Mouse (Mus musculus): ENCODE data around the gene Rilpl1. TPM values are rescaled to one million over a fixed set of nuclear protein-coding genes. Genes with fewer than 3 reads are reported as not detected.

The Rilpl1 gene
- total RNA-seq, 1 experiment: 10.1 TPM

DNA sequence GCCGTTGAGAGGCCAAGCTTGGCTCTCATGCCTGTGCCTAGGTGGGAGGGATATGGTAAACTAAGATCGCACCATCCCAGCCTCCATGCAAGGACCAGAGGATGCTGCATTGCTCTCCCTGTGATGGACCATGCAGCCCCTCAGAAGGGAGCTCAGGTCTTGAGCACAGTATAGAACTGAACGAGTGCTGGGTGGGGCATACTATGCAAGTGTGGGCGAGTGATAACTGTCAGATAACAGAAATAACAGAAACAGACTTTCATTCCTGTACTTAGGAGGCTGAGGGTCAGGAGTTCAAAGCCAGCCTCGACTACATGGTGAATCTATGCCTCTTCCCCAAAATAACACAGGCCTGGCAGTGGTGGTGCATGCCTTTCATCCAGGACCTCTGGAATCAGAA, 3.8 kb upstream of the Rilpl1 start:
- Histone ChIP-seq H3K4me1 (ENCODE audit: control insufficient read depth in 2 of 2, insufficient read depth in 2 of 2, low read length in 2 of 2, poor library complexity in 1 of 2) (peaks cover 0 to 1% of the 10 kb centered on the region in 2 experiments; a peak in 2 of 4 replicates), H3K4me3 (ENCODE audit: insufficient read depth in 1 of 2, low read depth in 1 of 2, low read length in 2 of 2, poor library complexity in 1 of 2, severe bottlenecking in 1 of 2) (no peak overlapping the region), H3K36me3 (ENCODE audit: control insufficient read depth, insufficient read depth, low read length, poor library complexity, severe bottlenecking) (no peaks in the 10 kb centered on the region), H3K27ac (ENCODE audit: insufficient read depth, low read depth, low read length, poor library complexity, severe bottlenecking) (no peak overlapping the region), H3K9ac (ENCODE audit: insufficient read depth, low read depth, low read length, poor library complexity, severe bottlenecking) (no peak overlapping the region), H3K9me3 (ENCODE audit: control insufficient read depth, insufficient read depth, low read depth, low read length) (no peaks in the 10 kb centered on the region)
- in situ Hi-C loops (cut with MboI; ENCODE audit: low sequenced_read_pairs in 2 of 2, unreplicated experiment in 2 of 2): no loop called here
- no peak for TF ChIP-seq CHD2 (IDR thresholded peaks at IDR 0.05; ENCODE audit: low read depth, low read length)
- TF ChIP-seq MAFK (IDR thresholded peaks at IDR 0.05; ENCODE audit: insufficient read depth, low read depth, low read length): no peak
- TF ChIP-seq HCFC1 (IDR thresholded peaks at IDR 0.05; ENCODE audit: borderline replicate concordance, insufficient read depth, low read length): no peak
- TF ChIP-seq ZNF384 (IDR thresholded peaks at IDR 0.05; ENCODE audit: low read depth, low read length): no peak
- no peak for TF ChIP-seq ZC3H11A (IDR thresholded peaks at IDR 0.05; ENCODE audit: borderline replicate concordance, low read depth, low read length)
- DNase-seq (ENCODE audit: low read depth, low spot score): no peak

DNA sequence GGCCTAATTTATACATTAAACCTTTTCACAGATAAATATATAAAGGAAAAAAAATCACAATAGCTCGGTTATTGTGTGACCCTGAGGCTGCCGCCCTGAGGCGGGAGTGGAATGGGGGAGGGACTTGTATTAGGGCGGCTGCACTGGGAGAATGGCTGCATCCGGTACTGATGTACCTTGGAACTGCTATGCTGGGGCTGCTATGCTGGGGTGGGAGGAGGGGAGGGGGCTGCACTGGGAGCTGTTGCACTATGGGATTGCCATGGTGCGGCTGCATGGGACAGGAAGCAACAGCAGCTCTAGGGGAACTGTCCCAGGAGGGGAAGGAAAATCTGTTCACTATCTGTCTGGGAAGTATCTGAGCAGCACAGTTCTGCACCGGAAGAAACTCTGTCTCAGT, 1.3 kb upstream of the Rilpl1 start:
- Histone ChIP-seq H3K4me3 (ENCODE audit: insufficient read depth in 1 of 2, low read depth in 1 of 2, low read length in 2 of 2, poor library complexity in 1 of 2, severe bottlenecking in 1 of 2) (no peak overlapping the region), H3K36me3 (ENCODE audit: control insufficient read depth, insufficient read depth, low read length, poor library complexity, severe bottlenecking) (no peaks in the 10 kb centered on the region), H3K4me1 (ENCODE audit: control insufficient read depth in 2 of 2, insufficient read depth in 2 of 2, low read length in 2 of 2, poor library complexity in 1 of 2) (peaks cover 4 to 11% of the 10 kb centered on the region in 2 experiments; a peak in 3 of 4 replicates), H3K9me3 (ENCODE audit: control insufficient read depth, insufficient read depth, low read depth, low read length) (no peaks in the 10 kb centered on the region), H3K27ac (ENCODE audit: insufficient read depth, low read depth, low read length, poor library complexity, severe bottlenecking) (no peak overlapping the region), H3K9ac (ENCODE audit: insufficient read depth, low read depth, low read length, poor library complexity, severe bottlenecking) (no peak overlapping the region)
- no peak for DNase-seq (ENCODE audit: low read depth, low spot score)
- TF ChIP-seq ZNF384 (IDR thresholded peaks at IDR 0.05; ENCODE audit: low read depth, low read length) (no peak), CHD2 (IDR thresholded peaks at IDR 0.05; ENCODE audit: low read depth, low read length) (no peak), ZC3H11A (IDR thresholded peaks at IDR 0.05; ENCODE audit: borderline replicate concordance, low read depth, low read length) (no peak), MAFK (IDR thresholded peaks at IDR 0.05; ENCODE audit: insufficient read depth, low read depth, low read length) (no peak)
- in situ Hi-C loops (cut with MboI; ENCODE audit: low sequenced_read_pairs in 2 of 2, unreplicated experiment in 2 of 2): no loop called here

DNA sequence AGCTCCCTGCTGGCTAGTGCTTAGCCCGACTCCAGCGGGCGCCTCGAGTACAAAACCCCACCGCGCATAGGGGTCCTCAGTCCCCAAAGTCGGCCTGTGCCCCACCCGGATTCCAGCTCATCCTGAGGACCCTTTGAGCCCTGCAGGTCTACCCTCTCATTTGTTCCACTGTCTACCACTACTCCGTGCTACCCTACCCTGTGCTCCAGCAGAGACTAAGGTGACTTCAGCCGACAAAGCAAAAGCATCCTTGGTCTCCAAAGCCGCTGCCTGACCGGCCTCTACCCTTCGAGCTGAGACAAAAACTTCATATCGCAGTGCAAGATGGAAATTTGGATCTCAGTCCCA, 366 bp upstream of the Rilpl1 start:
- no peak for DNase-seq (ENCODE audit: low read depth, low spot score)
- TF ChIP-seq MAFK (IDR thresholded peaks at IDR 0.05; ENCODE audit: insufficient read depth, low read depth, low read length) (no peak), HCFC1 (IDR thresholded peaks at IDR 0.05; ENCODE audit: borderline replicate concordance, insufficient read depth, low read length) (no peak), ZC3H11A (IDR thresholded peaks at IDR 0.05; ENCODE audit: borderline replicate concordance, low read depth, low read length) (no peak)
- H3K27ac ChIP-seq (ENCODE audit: insufficient read depth, low read depth, low read length, poor library complexity, severe bottlenecking): peak overlapping the region; percentile 9; the same call in 1 of the 2 replicates
- H3K36me3 ChIP-seq (ENCODE audit: control insufficient read depth, insufficient read depth, low read length, poor library complexity, severe bottlenecking): no peaks in the 10 kb centered on the region
- peak overlapping the region; percentile 55; the same call in 1 of the 2 replicates for H3K9ac ChIP-seq (ENCODE audit: insufficient read depth, low read depth, low read length, poor library complexity, severe bottlenecking)
- H3K9me3 ChIP-seq (ENCODE audit: control insufficient read depth, insufficient read depth, low read depth, low read length): no peaks in the 10 kb centered on the region
- H3K4me3 ChIP-seq (ENCODE audit: insufficient read depth in 1 of 2, low read depth in 1 of 2, low read length in 2 of 2, poor library complexity in 1 of 2, severe bottlenecking in 1 of 2): peak overlapping the region; percentile 70 to 93
- peaks cover 4 to 11% of the 10 kb centered on the region in 2 experiments; a peak in 3 of 4 replicates for H3K4me1 ChIP-seq (ENCODE audit: control insufficient read depth in 2 of 2, insufficient read depth in 2 of 2, low read length in 2 of 2, poor library complexity in 1 of 2)
- in situ Hi-C loops (cut with MboI; ENCODE audit: low sequenced_read_pairs in 2 of 2, unreplicated experiment in 2 of 2): no loop called here

DNA sequence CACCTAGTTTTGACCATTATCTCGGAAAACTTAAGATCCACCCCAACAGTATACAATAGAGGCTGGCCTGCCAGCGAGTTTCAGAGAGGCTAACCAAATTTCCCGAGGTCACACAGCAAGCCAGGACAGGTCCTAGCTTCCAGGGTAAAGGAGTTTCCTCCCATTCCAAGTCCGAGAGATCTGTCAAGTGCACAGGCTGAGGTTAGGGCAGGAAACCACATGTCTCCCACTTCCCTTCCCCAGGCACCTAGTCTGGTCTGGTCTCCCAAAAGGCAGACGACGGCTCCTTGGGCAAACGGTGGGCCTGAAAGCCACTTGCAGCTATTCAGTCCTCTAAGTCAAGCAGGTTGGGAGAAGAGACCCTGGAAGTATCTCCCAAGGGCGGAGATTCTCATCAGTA, 1.5 kb downstream of the Rilpl1 start:
- Histone ChIP-seq H3K27ac (ENCODE audit: insufficient read depth, low read depth, low read length, poor library complexity, severe bottlenecking) (no peak overlapping the region), H3K4me1 (ENCODE audit: control insufficient read depth in 2 of 2, insufficient read depth in 2 of 2, low read length in 2 of 2, poor library complexity in 1 of 2) (peaks cover 4 to 11% of the 10 kb centered on the region in 2 experiments; a peak in 3 of 4 replicates), H3K9me3 (ENCODE audit: control insufficient read depth, insufficient read depth, low read depth, low read length) (no peaks in the 10 kb centered on the region), H3K36me3 (ENCODE audit: control insufficient read depth, insufficient read depth, low read length, poor library complexity, severe bottlenecking) (no peaks in the 10 kb centered on the region), H3K4me3 (ENCODE audit: insufficient read depth in 1 of 2, low read depth in 1 of 2, low read length in 2 of 2, poor library complexity in 1 of 2, severe bottlenecking in 1 of 2) (peak overlapping the region; percentile 70 to 93), H3K9ac (ENCODE audit: insufficient read depth, low read depth, low read length, poor library complexity, severe bottlenecking) (no peak overlapping the region)
- in situ Hi-C loops (cut with MboI; ENCODE audit: low sequenced_read_pairs in 2 of 2, unreplicated experiment in 2 of 2): no loop called here
- no peak for DNase-seq (ENCODE audit: low read depth, low spot score)
- TF ChIP-seq HCFC1 (IDR thresholded peaks at IDR 0.05; ENCODE audit: borderline replicate concordance, insufficient read depth, low read length) (no peak), MAFK (IDR thresholded peaks at IDR 0.05; ENCODE audit: insufficient read depth, low read depth, low read length) (no peak), CHD2 (IDR thresholded peaks at IDR 0.05; ENCODE audit: low read depth, low read length) (no peak), ZNF384 (IDR thresholded peaks at IDR 0.05; ENCODE audit: low read depth, low read length) (no peak), ZC3H11A (IDR thresholded peaks at IDR 0.05; ENCODE audit: borderline replicate concordance, low read depth, low read length) (no peak)

DNA sequence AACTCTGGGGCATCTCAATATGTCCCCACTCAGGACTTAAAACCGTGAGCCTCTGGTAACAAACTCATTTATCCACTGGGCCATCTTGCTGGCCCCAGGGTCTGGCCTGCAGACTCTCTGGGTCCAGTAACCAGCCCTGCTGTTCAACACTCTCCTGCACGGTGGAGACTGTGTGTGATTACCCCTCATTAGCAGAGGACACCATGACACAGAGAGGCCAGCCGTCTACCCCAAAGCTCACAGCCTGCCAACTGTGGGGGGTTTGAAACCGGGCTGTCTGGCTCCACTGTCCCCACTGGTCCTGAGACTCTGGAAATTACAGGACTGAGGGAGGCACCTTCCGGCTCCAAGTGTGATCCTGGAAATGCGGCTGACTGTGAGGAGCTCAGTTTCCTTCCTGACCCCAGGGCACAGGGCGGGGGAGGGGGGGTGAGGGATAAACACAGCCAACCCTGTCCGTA, 2.0 kb downstream of the Rilpl1 start:
- Histone ChIP-seq H3K9ac (ENCODE audit: insufficient read depth, low read depth, low read length, poor library complexity, severe bottlenecking) (no peak overlapping the region), H3K27ac (ENCODE audit: insufficient read depth, low read depth, low read length, poor library complexity, severe bottlenecking) (no peak overlapping the region), H3K9me3 (ENCODE audit: control insufficient read depth, insufficient read depth, low read depth, low read length) (no peaks in the 10 kb centered on the region), H3K36me3 (ENCODE audit: control insufficient read depth, insufficient read depth, low read length, poor library complexity, severe bottlenecking) (no peaks in the 10 kb centered on the region), H3K4me1 (ENCODE audit: control insufficient read depth in 2 of 2, insufficient read depth in 2 of 2, low read length in 2 of 2, poor library complexity in 1 of 2) (peaks cover 4 to 11% of the 10 kb centered on the region in 2 experiments; a peak in 3 of 4 replicates), H3K4me3 (ENCODE audit: insufficient read depth in 1 of 2, low read depth in 1 of 2, low read length in 2 of 2, poor library complexity in 1 of 2, severe bottlenecking in 1 of 2) (peak overlapping the region in 1 of 2 experiments; percentile 70; a peak in 2 of 4 replicates)
- TF ChIP-seq MAFK (IDR thresholded peaks at IDR 0.05; ENCODE audit: insufficient read depth, low read depth, low read length) (no peak), ZNF384 (IDR thresholded peaks at IDR 0.05; ENCODE audit: low read depth, low read length) (no peak), CHD2 (IDR thresholded peaks at IDR 0.05; ENCODE audit: low read depth, low read length) (no peak), HCFC1 (IDR thresholded peaks at IDR 0.05; ENCODE audit: borderline replicate concordance, insufficient read depth, low read length) (no peak), ZC3H11A (IDR thresholded peaks at IDR 0.05; ENCODE audit: borderline replicate concordance, low read depth, low read length) (no peak)
- DNase-seq (ENCODE audit: low read depth, low spot score): no peak
- in situ Hi-C loops (cut with MboI; ENCODE audit: low sequenced_read_pairs in 2 of 2, unreplicated experiment in 2 of 2): no loop called here
